Mouse (Mus musculus) left cerebral cortex, adult 9 months (tissue): Measurements from ENCODE around the gene Cd180.

Source experiments
- DNase-seq, 2 experiments: peaks; one replicate each; pipeline ENCODE4 v3.0.0; 2022; ENCODE audit warnings: low spot score in 2 of 2

Gene Cd180

DNA sequence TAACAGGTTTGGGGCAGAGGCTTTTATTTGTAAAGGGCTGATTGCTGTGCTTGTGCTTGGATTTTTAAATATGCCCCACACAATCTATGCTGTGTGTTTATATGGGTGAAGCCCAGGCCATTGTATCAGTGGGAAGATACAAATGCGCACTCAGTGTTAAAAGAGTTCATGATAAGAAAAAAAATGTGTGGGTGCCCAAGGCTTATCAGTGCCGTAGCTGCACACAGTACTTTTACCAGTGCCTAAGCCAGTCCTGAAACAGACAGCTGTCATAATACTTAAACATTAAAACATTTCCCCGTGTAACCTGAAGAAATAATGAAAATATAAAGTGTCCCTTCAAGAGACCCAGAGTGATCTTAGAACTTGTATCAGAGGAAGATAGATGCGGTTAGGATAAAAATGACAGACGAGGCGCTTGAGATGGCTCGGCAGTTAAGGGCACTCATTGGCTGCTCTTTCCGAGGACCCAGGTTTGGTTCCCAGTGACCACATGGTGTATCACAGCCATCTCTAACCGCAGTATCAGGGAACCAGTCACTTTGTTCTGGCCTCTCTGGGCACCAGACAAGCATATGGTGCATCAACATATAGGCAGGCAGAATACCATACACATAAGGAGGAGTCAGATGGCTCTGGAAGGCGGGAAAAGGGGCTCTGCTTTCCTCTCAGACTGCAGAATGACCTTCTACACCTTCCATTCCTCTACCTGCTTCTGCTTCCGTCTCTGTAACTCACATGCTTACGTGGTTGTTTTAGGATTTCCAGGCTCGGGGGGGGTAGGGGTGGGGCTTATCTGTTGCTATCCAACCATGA is 46.6 kb downstream of the Cd180 start:
- DNase-seq = no peak

DNA sequence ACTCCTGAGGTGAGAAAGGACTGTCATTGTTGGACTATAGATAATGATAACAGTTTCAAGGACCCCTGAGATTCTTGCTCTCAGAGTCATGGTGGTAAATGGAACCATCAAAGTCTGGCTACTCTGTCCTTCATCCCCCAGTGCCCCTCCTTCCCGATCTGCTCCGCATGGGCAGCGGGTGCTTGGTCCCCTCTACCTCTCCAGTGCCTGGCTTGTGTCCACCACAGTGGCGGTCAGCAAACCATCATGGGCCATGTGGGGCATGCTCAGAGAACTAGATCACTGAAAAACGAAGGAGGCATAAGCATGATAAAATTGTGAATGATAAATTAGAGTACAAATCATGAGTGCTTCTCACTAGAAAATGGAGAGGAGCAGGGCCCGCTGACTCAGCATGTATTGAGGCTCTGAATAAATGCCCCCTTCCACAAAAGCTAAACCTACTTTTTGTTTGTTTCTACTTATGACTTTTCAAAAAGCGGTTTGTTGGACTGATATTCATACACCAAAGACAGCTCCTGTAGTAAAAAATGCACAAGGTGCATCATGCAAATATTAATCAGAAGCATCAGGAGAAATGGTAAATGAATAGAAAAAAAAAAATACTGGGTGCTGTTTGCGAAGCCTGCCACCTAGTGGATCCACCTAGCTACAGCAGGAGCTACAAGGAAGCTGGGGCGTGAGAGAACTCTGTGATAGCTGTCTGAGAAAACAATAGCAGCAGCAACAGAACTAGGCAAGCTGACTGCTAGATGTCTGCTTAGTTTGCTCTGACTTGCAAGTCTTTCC is 51.3 kb downstream of the Cd180 start:
- peak; percentile 27 to 71 for DNase-seq

DNA sequence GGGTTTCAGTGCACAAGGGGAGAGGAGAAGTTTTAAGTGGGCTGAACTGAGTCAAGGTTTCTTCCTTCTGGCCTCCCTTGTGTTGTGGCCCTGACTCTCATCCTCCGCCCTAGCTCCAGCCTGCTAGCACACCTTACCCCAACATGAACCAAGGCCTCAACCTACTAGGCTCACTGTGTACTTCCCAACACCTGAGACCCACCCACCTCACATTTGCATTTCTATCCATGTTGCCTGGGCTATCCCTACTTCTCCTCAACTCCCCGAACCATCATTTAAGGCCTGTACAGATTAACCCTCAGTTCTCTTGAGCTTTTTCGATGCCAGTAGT is 51.9 kb downstream of the Cd180 start:
- no peak for DNase-seq

DNA sequence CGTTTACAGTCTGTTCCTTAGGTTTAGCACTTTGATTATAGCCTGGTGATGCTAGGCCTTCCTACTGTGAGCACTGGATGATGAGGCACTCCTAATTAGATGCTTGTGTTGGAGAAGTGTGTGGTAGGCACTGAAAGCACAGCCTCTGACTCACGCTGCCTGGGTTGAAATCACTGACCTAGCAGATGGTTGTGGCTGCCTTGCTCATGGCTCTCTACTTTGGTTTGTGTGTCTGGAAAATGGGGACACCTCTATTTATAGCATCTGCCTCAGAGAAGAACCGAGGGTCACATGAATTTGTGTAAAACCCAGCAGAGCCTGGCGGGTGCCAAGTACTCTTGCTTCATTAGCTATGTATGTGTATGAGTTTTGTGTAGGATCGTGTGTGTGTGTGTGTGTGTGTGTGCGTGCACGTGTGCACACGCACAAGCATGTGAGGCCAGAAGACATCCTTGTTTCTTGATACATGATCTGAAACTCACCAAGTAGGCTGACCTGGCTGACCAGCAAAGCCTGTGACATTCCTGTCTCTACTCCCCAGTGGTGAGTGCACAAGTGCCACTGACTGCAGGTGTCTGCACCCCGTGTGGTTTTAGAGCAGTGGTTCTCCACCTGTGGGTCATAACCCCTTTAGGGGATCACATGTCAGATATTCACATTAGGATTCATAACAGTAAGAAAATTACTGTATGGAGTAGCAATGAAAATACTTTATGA is 52.4 kb downstream of the Cd180 start:
- peak; percentile 81 to 82 for DNase-seq

DNA sequence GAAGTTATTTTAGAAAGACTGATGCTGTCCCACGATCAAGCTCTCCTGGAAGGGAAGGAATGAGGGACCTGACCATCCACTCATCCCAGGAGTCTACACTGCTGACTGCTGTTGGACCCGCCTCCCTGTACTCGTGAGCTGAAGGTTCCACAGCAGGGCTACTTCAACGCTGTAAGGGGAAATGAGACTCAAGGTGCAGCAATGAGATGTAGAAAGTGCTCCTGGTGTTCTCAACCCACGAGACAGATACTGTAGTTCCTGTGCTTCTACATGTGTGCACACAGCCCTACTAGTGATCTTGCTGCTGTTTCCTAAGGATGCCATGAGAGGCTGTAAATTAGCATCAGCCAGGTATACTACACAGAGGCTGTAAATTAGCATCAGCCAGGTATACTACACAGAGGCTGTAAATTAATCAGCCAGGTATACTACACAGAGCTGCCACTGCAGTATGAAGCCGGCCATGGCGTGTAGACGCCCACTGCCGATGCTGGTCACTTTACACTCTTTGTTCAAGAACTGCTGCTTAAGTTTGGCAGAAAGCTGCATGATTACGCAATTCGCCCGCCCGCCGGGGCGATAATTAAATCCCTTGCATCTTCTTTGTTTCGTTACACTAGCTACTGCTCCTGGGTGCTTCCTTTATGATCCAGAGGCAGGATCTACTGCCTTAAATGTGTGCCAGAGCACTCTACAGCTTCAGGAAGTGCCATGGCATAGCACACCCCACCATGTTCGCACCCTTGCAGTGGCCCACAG is 53.6 kb downstream of the Cd180 start:
- peak; percentile 44 to 68 for DNase-seq

DNA sequence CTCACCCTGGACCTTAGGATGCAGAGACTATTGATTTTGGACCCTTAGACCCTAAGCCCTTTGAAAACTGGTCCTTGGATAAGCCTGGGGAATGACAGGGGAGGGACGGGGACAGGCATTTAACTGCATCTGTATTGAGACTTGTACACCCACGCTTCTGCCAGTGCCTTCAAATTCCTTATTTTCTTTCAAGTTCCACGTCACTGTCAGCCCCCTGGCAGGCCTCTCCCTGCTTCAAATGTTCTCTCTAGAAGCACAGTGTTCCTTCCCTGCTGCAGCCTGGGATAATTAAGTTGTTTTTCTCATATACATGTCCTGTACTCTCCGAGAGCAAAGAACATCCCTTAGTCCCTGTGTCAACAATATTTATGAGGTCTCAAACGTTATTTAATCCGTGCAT is 55.8 kb downstream of the Cd180 start:
- DNase-seq = no peak

DNA sequence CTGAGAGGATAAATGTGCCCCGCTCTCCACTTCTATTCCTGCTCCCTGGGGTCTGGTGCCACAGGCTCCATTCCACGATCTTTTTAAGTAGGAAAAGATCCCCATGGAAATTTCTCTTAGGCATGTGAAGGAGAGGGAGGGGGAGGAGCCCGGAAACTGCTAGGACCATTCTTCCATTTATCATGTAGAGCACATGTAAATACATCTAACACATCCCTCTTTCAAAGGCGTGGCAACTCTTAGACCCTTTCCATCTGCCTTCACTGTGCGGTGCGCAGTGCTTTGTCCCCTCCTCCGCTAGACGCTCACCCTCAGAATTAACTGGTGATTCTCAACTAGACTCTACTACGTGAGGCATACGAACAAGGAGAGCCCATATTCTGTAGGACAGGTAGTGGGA is 56.5 kb downstream of the Cd180 start:
- DNase-seq = no peak

DNA sequence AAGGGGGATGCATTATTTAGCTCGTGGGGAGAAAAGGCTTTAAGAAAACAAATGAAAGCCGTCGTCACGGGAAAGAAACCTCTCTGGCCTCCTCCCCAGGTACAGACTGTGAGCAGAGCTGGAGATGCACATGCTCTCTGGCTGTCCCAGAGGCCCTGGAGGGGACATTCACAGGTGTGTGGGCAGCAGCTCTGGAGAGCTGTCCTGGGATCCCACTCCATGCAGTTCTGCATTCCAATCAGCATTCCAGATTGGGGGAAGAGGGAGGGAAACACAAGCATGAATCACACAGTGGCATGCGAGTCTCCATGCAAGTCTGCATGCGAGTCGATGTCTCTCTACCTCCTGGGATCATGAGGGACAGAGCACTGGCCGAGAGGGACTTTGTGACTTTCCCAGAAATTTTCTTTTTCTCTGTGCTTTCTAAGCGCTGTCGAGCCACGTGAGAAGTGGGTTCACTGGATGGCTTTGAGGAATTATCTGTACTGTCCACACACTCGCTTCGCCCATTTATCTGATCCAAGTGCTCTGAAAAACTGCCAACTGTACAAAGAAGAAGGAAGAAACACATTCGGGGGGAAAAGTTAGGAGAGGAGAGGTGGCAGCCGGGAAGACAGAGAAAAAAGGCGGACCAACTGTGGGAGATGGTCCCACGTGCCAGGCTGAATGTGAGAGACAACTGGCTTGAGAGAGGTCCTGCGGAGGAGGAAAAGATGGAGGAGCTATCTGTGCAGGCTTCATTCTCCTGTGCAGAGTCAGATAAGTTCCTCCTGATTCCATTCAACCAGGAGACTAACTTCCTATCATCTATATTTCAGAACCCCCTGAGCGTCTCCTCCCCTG is 60.6 kb downstream of the Cd180 start:
- no peak for DNase-seq

DNA sequence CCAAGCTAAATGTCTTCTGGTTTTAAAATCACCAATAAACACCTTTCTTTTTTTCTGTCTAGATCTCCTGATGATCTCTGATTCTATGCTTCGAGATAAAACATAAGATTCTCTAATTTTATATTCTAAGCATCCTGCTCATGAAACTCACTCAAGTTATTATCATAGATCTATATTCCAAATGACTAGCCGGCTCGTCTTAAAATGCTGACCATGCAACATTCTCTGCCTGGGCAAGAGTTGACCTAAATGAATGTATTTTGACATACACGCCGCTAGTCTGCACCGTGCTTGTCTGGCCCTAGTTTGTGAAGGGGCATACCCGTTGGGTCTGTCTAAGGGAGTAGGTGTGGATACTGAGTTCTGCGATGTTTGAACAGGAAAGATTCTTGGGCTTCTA is 61.8 kb downstream of the Cd180 start:
- DNase-seq = no peak

DNA sequence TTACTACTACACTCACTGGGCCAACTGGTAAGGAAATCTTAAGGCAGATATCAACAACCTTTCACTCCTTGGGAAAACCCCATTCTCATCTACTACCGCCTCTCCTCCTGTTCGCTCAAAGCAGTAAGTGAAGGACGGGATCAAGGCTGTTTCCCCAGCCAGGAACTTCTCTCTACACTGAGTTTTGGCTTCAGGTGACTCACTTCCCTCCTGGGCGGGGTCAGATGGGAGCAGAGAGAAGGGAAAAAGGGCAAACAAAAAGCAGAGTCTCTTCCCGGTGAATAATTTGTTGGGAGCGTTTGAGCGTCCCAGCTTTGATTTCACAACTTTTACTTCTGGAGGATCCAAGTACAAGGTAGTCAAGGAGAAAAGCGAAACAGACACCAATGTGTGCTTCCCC is 62.7 kb downstream of the Cd180 start:
- no peak for DNase-seq

DNA sequence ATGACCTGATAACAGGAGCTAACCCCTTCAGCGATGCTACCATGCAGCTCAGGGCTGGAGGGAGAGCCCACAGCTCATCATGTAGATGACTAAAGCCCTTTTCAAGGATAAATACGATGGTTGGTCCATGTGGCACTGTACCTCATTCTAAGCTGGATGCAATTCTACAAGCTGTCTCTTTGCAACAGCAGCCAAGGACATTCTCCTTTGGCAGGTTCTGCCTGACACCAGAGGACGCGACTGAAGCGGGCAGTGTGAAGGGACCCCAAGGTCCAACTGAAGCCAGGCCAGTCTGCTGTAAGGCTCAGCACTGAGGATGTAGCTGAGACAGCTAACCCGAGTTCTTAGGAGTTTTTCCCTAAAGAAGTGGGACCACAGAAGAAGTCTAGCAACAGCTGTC is 64.7 kb downstream of the Cd180 start:
- no peak for DNase-seq

DNA sequence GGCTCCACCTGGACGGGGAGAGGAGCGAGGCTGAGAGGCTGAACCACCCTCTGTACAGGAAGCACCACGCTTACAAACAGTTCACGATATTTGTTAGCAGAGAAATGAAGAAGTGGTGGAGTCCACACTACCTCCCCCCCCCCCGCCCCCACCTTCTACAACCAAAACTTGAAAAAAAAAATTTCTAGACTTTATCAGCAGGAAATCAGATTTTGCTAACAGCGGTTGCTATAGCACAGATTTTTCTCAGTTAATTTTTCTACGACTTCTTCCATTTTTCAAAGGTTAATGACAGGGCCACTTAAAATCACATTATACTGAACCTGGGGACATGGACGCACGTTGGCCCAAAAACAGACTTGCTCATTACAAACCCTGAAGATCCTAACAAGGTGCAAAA is 68.1 kb downstream of the Cd180 start:
- DNase-seq = no peak

DNA sequence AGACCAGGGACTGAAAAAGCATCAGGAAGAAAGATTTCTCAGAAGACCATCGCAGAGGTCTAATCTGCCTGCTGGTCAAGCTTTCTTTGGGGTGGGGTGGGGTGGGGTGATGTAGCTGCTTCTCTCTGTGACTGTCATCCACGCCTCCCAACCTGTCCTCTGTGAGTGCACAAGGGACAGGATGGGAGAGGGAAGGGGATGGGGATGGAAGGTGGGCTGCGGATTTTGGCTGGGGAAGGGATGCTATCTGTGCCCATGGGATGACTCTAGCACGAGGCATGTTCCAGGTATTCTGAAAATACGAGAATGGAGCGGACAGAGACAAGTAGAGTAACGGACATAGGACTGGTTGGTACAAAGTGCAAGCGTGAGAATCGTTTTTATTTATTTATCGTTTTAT is 68.8 kb downstream of the Cd180 start:
- DNase-seq = no peak

DNA sequence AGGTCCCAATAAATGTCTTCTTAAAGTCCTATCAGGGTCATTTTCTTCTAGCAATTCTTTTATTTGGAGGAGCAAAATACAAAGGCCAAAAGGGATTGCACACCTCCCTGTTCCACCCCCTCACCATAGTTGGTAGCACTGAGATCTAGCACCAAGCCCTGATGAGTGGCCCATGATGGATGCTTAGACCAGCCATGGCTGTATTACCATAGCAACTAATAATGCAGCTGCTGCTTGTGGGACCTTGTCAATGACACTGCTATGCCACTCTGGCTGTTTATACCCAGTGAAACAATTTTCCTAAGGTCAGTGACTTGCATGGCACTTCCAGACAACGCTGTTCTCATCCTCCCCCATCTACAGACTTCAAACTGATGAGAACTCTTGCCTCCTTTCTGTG is 70.9 kb downstream of the Cd180 start:
- no peak for DNase-seq

DNA sequence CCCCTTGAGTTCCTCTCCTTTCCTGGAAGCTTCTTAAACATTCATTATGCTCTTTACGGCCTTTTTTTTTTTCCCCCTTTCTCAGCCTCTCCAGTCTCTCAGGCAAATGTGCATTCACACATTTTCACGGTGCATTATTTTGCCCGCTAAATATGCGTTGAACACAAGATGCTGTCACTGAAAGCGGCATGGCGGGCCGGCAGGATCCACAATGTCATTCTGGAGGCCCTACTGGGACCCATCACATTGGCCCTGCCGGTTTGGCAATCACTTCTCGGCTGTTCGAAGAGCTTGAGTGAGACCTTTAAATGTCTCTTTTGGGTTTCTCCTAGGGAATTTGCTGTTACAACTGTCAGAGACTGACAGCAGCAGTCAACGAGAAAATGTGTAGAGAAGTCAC is 71.9 kb downstream of the Cd180 start:
- no peak for DNase-seq

DNA sequence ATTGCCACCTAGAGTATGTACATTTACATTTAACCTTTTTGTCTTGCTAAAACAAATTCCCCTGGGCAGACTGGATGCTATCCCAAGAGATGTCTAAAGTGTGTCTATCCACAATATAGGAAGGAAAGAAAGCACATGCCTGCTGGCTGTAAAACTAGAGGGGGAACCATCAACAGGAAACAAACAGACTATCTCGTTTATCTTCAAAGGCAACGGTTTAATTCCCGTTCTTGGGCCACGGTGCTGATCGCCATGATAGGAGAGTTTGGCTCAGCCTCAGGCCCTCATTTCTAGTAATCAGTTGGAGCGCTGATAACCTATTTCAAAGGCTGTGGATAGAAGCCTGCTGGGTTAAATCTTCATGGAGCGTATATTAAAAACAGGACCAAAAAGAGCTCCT is 73.8 kb downstream of the Cd180 start:
- DNase-seq = no peak

DNA sequence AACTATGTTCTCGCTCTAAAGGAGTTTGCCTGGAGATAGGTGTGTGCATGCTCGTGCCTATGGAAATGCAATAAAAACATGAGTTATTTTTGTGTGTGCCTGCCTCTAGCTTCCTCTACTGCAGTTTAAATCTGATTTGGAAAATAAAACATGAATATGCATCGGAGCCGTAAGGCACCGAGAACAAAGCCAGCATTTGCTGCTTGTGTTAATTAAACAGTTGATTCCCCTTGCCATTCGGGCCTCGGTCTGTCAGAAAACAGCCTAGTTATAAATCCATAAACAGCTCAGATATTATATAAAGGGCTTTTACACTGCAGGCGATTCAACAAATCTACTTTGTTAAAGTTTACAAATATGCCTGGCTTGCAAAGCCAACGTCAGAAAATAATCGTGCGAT is 75.2 kb downstream of the Cd180 start:
- no peak for DNase-seq

DNA sequence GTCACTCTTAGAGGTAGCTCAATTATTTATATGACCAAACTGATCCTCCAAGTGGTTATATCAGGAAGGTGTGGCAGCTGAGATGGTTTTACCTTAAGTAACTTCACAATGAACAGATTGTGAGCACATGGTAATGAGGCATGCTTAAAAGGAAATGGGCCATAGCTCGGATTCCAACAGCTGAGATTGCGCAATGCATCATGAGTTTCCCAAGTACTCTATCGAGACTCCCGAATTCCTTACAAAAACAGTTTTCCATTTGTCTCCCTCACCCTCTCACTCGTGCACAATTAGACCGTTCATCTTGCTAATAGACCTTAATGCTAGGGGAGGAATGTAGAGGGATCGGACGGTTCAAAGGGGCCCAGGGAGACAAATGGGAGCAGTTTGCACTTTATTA is 76.8 kb downstream of the Cd180 start:
- DNase-seq = no peak

DNA sequence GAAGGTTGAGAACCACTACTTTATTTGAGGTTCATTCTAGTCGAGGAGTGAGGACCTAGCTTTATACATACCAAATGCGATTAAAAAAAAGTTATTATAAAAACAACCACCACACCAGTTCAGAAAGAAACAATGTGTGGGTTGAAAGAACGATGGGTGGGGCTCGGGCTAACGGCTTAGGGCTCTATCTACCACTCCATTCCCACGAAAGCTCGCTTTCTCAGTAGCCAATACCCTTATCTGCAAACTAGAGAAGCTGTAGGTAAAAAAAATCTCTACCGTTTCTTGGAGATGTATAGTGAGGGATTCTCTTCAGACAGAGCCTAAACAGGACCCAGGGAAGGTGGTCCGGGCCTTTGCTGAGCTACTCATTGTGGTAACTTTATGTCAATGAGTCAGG is 79.8 kb downstream of the Cd180 start:
- no peak for DNase-seq

DNA sequence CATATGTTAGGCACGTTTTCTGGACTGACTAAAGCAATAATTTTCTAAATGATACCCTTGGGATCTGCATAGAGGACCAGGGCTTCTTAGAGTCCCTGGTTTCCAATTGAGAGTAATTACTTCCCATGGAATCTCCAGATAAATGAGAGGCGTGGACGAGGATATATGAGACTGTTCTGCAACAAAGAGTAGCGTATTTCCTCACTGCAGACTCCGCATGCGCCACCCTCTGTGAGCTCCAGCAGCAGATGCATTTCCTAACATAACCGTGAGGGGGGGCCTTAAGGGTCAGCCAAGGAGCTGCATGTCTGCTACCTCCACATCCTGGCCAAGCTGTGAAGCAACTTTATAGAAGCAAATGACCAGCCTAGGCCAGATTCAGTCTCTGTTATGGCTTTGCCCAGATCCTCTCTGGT is 81.4 kb downstream of the Cd180 start:
- DNase-seq = no peak

DNA sequence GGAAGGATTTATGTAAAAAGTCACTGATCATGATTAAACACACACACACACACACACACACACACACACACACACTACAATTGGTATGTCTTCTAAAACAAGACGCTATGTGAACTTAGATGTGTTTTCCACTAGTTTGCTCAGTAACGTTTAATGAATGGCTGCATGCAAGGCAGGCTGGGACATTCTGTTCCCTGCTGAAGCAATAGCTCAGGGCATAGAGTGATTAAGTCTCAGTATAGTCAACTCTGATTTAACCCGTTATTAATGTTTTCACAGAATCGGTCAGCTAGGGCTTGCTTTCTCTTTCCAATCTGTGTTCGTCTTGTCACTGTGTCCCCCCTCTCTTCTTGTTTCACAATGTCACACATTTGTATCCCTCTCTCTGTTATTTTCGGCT is 82.1 kb downstream of the Cd180 start:
- no peak for DNase-seq
